Mouse (Mus musculus) ES-Bruce4 (cell line): Measurements from ENCODE around the gene Rplp0. TPM values are rescaled to one million over a fixed set of nuclear protein-coding genes. Genes with fewer than 3 reads are reported as not detected.
"Not testable (repeated sequence)": the region's sequence is repeated elsewhere in the genome, so short reads cannot be mapped to it uniquely, and the experiment has no call there.

Source experiments
- H3K27ac ChIP-seq: 2 replicates; pipeline ENCODE4 v1.5.1; 2012; ENCODE audit warnings: low read length, inconsistent platforms; ENCODE audit not compliant: insufficient read depth
- H3K27me3 ChIP-seq: 2 replicates; pipeline ENCODE4 v1.6.1; 2012; ENCODE audit warnings: mild to moderate bottlenecking, low read length, inconsistent platforms; ENCODE audit not compliant: control insufficient read depth, poor library complexity, insufficient read depth, severe bottlenecking
- H3K36me3 ChIP-seq: 2 replicates; pipeline ENCODE4 v1.6.1; 2012; ENCODE audit warnings: inconsistent platforms, mild to moderate bottlenecking, low read length, moderate library complexity; ENCODE audit not compliant: control insufficient read depth, poor library complexity, insufficient read depth, severe bottlenecking
- H3K4me1 ChIP-seq: one replicate; pipeline ENCODE4 v1.8.1; 2011; ENCODE audit warnings: low read length; ENCODE audit not compliant: control insufficient read depth, insufficient read depth
- H3K4me3 ChIP-seq: 2 replicates; pipeline ENCODE4 v1.5.1; 2011; ENCODE audit warnings: low read depth, mild to moderate bottlenecking, low read length
- H3K9ac ChIP-seq: 2 replicates; pipeline ENCODE4 v1.6.1; 2012; ENCODE audit warnings: low read depth, mild to moderate bottlenecking, inconsistent platforms; ENCODE audit not compliant: poor library complexity, severe bottlenecking
- H3K9me3 ChIP-seq: replicated peaks from 2 replicates; pipeline ENCODE4 v1.6.1; 2012; ENCODE audit warnings: mild to moderate bottlenecking, low read length, inconsistent platforms; ENCODE audit not compliant: control insufficient read depth, poor library complexity, insufficient read depth, severe bottlenecking
- CTCF ChIP-seq: IDR thresholded peaks from one replicate; pipeline ENCODE4 v1.8.1; 2011; ENCODE audit warnings: low read depth, low read length
- EP300 ChIP-seq: IDR thresholded peaks from 2 replicates; pipeline ENCODE4 v1.6.1; 2011; ENCODE audit warnings: low read depth, low read length; ENCODE audit not compliant: insufficient read depth
- POLR2A ChIP-seq: IDR thresholded peaks from one replicate; pipeline ENCODE4 v1.8.1; 2011; ENCODE audit warnings: low read length; ENCODE audit not compliant: insufficient read depth
- polyA plus RNA-seq: library from polyadenylated mRNA; stranded (reverse); fragments of >200 nt; gene quantifications from 2 replicates; pipeline ENCODE4 v1.2.4, GENCODE M21; 2011; ENCODE audit warnings: low read depth; ENCODE audit not compliant: missing spikeins, insufficient read depth, insufficient read length

Rplp0 gene
- polyA plus RNA-seq, 1 experiment, result 3,041 TPM

DNA sequence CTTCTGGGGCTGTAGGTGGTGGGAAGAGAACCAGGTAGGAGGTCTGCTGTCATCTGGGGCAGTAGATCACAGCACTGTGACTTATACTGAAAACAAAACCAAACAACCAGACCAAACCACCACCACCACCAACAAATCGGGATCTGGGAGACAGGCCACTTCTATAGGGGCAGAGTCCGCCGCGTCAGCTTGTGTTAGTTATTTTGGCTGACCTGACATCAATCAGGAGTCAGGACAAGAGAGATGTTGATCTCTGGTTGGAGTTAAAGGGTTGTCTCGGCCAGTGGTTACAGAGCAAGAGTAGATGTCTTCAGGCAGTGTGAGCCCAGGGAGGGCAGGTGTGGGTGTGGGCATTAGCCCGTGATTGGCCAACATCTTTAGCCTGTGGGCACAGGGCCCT lies 44.9 kb upstream of the Rplp0 start:
- H3K4me1 ChIP-seq, result peaks cover 8% of the 10 kb centered on the region
- H3K36me3 ChIP-seq, result no peaks in the 10 kb centered on the region
- H3K27ac ChIP-seq, result peak overlapping the region; percentile 18
- no peaks in the 10 kb centered on the region for H3K9me3 ChIP-seq
- H3K4me3 ChIP-seq, result no peak overlapping the region
- no peak for TF ChIP-seq EP300
- TF ChIP-seq POLR2A, result no peak
- no peak for TF ChIP-seq CTCF
- H3K9ac ChIP-seq, result peak overlapping the region; percentile 62; the same call in 1 of the 2 replicates
- H3K27me3 ChIP-seq, result no peaks in the 10 kb centered on the region

DNA sequence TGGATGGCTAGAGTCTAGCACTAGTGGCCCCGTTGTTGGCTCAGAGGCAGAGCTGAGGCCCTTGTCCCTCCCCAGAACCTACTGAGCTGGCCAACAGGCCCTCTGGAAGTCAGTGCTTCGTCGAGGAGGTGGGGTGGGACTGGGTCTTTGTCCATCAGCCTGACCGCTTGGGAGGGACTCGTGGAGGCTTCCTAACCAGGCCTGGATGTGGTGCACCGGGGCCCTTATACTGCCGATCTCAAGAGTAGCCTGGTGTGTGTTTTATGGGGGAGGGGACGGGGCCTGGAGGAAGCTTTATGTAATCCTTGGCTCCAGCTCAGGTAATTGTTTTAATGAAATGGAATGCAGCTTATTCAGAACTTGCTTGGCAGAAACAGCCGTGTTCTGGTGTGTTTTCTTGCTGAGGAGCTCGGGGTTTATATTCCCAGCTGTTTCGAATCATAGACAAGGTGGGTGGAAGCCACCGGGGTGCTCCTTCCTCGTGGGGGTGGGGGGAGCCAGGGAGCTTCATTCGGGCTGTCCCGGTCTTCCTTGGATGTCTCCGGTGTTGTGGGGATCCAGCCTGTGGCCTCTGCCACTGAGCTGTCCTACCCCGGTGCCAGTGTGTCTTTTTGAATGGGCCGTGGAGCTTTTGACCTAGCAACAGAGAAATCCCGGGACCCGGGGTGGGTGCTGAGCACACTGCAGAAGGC lies 44.2 kb upstream of the Rplp0 start:
- Histone ChIP-seq H3K4me3 (no peak overlapping the region), H3K9me3 (no peaks in the 10 kb centered on the region), H3K4me1 (peaks cover 5% of the 10 kb centered on the region), H3K9ac (peak overlapping the region; percentile 62), H3K27me3 (no peaks in the 10 kb centered on the region), H3K36me3 (no peaks in the 10 kb centered on the region), H3K27ac (peak overlapping the region; percentile 18)
- TF ChIP-seq CTCF, result no peak
- TF ChIP-seq POLR2A, result no peak
- no peak for TF ChIP-seq EP300

DNA sequence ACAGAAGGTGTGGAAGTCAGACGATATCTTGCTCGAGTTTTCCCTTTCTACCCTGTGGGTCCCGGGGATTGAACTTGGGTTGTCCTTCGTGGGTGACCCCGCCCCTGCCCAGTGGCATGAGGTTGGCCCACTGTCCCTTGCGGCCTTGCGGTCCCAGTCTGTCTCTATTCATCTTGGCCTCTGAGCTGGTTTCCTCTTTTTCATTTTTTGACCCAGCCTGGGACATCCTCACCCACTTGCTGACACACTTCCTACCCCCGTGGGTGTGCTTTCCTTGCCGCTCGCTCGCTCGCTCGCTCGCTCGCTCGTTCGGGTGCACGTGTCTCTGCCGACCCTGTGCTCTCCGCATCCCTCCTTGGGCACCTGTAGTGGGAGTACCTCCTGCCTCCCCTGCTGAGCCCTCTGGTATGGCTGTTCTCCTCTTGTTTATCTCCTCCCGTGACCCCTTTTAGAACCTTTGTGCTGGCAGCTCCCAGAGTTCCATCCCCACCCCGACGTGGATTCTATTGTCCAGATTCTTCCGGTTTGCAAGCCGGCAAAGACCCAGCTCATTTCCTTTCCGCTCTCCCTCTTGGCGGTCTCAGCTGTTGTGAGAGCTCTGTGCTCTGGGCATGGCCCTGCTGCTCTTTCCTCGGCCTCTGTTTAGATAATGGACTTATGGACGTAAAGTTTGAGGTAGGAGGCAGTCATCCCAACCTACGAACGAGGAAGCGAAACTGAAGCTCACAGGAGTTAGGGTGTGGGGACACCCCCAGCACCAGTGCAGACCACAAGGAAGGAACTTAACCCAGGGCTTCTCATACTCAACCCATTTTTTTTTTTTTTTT lies 43.0 kb upstream of the Rplp0 start:
- no peaks in the 10 kb centered on the region for H3K9me3 ChIP-seq
- H3K36me3 ChIP-seq, result no peaks in the 10 kb centered on the region
- H3K27ac ChIP-seq, result peak overlapping the region; percentile 70
- TF ChIP-seq EP300 (peak; percentile 57), POLR2A (no peak), CTCF (no peak)
- H3K4me3 ChIP-seq, result peak overlapping the region; percentile 38
- H3K27me3 ChIP-seq, result no peaks in the 10 kb centered on the region
- H3K4me1 ChIP-seq, result peaks cover 7% of the 10 kb centered on the region
- peak overlapping the region; percentile 62 for H3K9ac ChIP-seq

DNA sequence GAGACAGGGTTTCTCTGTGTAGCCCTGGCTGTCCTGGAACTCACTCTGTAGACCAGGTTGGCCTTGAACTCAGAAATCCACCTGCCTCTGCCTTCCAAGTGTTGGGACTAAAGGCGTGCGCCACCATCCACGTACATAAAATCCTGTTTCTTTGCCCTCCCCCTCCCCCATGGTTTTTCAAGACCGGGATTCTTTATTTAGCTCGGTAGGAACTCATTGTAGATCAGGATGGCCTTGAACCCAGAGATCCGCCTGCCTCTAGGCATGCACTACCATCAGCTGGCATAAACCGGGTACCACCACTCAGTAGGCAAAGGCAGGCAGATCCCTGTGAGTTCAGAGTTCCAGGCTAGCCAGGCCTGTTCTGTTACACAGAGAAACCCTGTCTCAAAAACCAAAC lies 42.4 kb upstream of the Rplp0 start:
- peak overlapping the region; percentile 70 for H3K27ac ChIP-seq
- TF ChIP-seq CTCF (no peak), EP300 (no peak), POLR2A (no peak)
- H3K9me3 ChIP-seq, result no peaks in the 10 kb centered on the region
- H3K9ac ChIP-seq, result peak overlapping the region; percentile 62; the same call in 1 of the 2 replicates
- no peaks in the 10 kb centered on the region for H3K27me3 ChIP-seq
- H3K36me3 ChIP-seq, result no peaks in the 10 kb centered on the region
- H3K4me3 ChIP-seq, result no peak overlapping the region; the same call in 1 of the 2 replicates
- peaks cover 9% of the 10 kb centered on the region for H3K4me1 ChIP-seq

DNA sequence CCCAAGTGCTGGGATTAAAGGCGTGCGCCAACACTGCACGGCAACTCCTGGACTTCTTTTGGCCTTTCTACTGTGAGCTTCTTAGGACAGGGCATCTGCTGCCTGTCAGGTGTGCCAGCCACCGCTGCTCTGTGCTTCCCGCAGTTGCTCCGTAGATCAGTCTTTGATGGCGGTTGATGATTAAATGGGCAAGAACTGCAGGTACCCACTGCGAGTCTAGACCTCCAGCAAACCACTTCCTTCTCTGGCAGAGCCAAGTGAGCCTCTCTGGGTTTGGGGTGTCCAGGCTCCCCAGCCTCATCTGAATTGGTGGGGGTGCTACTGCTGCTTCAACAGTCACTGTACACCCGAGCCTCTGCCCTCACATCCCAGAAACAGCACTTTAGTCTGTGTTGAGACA lies 41.8 kb upstream of the Rplp0 start:
- Histone ChIP-seq H3K4me3 (no peak overlapping the region), H3K9ac (no peak overlapping the region), H3K4me1 (peaks cover 9% of the 10 kb centered on the region), H3K9me3 (no peaks in the 10 kb centered on the region), H3K27ac (no peak overlapping the region), H3K36me3 (no peaks in the 10 kb centered on the region), H3K27me3 (no peaks in the 10 kb centered on the region)
- no peak for TF ChIP-seq POLR2A
- no peak for TF ChIP-seq EP300
- TF ChIP-seq CTCF, result no peak

DNA sequence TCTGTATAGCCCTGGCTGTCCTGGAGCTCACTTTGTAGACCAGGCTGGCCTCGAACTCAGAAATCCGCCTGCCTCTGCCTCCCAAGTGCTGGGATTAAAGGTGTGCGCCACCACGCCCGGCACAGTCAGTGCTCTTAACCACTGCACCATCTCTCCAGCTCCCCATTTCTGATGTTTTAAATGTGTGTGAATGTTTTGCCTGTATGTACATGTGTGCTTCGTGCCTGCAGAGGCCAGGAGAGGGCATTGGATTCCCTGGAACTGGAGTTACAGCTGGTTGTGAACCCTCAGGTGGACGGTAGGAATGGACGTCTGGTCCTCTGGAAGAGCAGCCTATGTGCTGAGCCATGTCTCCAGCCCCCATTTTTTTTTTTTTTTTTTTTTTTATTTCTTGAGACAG lies 41.1 kb upstream of the Rplp0 start:
- not testable (repeated sequence) for H3K4me1 ChIP-seq, H3K9ac ChIP-seq, H3K36me3 ChIP-seq, H3K4me3 ChIP-seq, H3K27me3 ChIP-seq, H3K9me3 ChIP-seq, H3K27ac ChIP-seq
